ENCODE assay signal across 9 mouse cellular contexts in genomic region chr5:110416825-110417401, GRCm38 (mm10). TPM values are rescaled to one million over a fixed set of nuclear protein-coding genes. Genes with fewer than 3 reads are reported as not detected.
DNase-seq lines count a peak whose midpoint lies in the region; ATAC-seq and TF ChIP-seq lines count a peak whose summit lies in the region.
"Had no signal": no experiment of that assay in that cellular context is flagged by ENCODE, and none has a peak within 500 bp of the region (broad histone marks: within the 10 kb centered on the region; RNA-seq: fewer than 3 reads in every experiment).

No protein-coding gene starts in this region.

- H3K27ac ChIP-seq in embryonic facial prominence, embryonic 10.5 days (replicated peaks), result peak overlapping the region; percentile 77
- H3K27ac ChIP-seq in hindbrain, postnatal 0 days, result peak overlapping the region; percentile 37
- H3K27ac ChIP-seq in neural tube, embryonic 13.5 days (replicated peaks), result peak overlapping the region; percentile 89
- H3K27ac ChIP-seq: limb, embryonic 13.5 days had no signal

- H3K9ac ChIP-seq in hindbrain, postnatal 0 days (replicated peaks; ENCODE audit: low read length), result no peak overlapping the region
- H3K9ac ChIP-seq in neural tube, embryonic 13.5 days, result 0 out of 2 replicates have a peak overlapping the region, but pooled peaks have one; percentile 22
- H3K9ac ChIP-seq: limb, embryonic 13.5 days had no signal

- no peaks in the 10 kb centered on the region; the same call in 1 of the 2 replicates for H3K27me3 ChIP-seq in embryonic facial prominence, embryonic 10.5 days (replicated peaks; ENCODE audit: low read depth, poor library complexity, severe bottlenecking)
- no peaks in the 10 kb centered on the region for H3K27me3 ChIP-seq in hindbrain, postnatal 0 days (ENCODE audit: insufficient read depth, low read length)
- H3K27me3 ChIP-seq in neural tube, embryonic 13.5 days, result peaks cover 15% of the 10 kb centered on the region
- H3K27me3 ChIP-seq: limb, embryonic 13.5 days had no signal

- peak; percentile 75 for ATAC-seq in hindbrain, postnatal 0 days
- ATAC-seq in neural tube, embryonic 13.5 days (ENCODE audit: low read depth), result peak; percentile 84

- peaks cover 40% of the 10 kb centered on the region for H3K4me1 ChIP-seq in embryonic facial prominence, embryonic 10.5 days
- peaks cover 27% of the 10 kb centered on the region; the same call in 1 of the 2 replicates for H3K4me1 ChIP-seq in hindbrain, postnatal 0 days (ENCODE audit: insufficient read depth, low read length)
- H3K4me1 ChIP-seq in neural tube, embryonic 13.5 days (replicated peaks), result peaks cover 56% of the 10 kb centered on the region

- TF ChIP-seq CTCF in hindbrain, postnatal 0 days (IDR thresholded peaks at IDR 0.05; ENCODE audit: low read depth), result no peak; the same call in 1 of the 2 replicates

- no peak overlapping the region for H3K4me2 ChIP-seq in hindbrain, postnatal 0 days (ENCODE audit: low read depth, low read length)
- H3K4me2 ChIP-seq in neural tube, embryonic 13.5 days, result peak overlapping the region; percentile 11; the same call in 1 of the 2 replicates
- H3K4me2 ChIP-seq: limb, embryonic 13.5 days had no signal

- H3K9me3 ChIP-seq in embryonic facial prominence, embryonic 10.5 days, result no peaks in the 10 kb centered on the region
- no peaks in the 10 kb centered on the region for H3K9me3 ChIP-seq in hindbrain, postnatal 0 days (ENCODE audit: low read length)
- H3K9me3 ChIP-seq in neural tube, embryonic 13.5 days, result no peaks in the 10 kb centered on the region
- H3K9me3 ChIP-seq: limb, embryonic 13.5 days had no signal

- DNase-seq in 3134 (ENCODE audit: extremely low read depth, insufficient read length, low spot score) (peak; percentile 28), ZHBTc4 (ENCODE audit: low read depth, low spot score) (peak; percentile 57)
- DNase-seq in embryonic facial prominence, embryonic 10.5 days (ENCODE audit: low spot score), result peak; percentile 67
- DNase-seq in hindbrain, postnatal 0 days (ENCODE audit: low spot score), result peak; percentile 79
- no peak for DNase-seq in urinary bladder, postnatal 36 days (ENCODE audit: low spot score in 2 of 2)
- no peak for DNase-seq in T-cell, adult 2 months (ENCODE audit: low spot score)
- no peak for DNase-seq in testis, postnatal 10 days (ENCODE audit: low spot score)

- no peak overlapping the region for H3K4me3 ChIP-seq in embryonic facial prominence, embryonic 10.5 days
- H3K4me3 ChIP-seq in hindbrain, postnatal 0 days (ENCODE audit: low read length), result no peak overlapping the region
- H3K4me3 ChIP-seq in neural tube, embryonic 13.5 days, result no peak overlapping the region
- H3K4me3 ChIP-seq: limb, embryonic 13.5 days had no signal

- peaks cover 14% of the 10 kb centered on the region for H3K36me3 ChIP-seq in embryonic facial prominence, embryonic 10.5 days (replicated peaks)
- H3K36me3 ChIP-seq in hindbrain, postnatal 0 days (ENCODE audit: insufficient read depth, low read length), result no peaks in the 10 kb centered on the region
- H3K36me3 ChIP-seq in neural tube, embryonic 13.5 days, result no peaks in the 10 kb centered on the region
- H3K36me3 ChIP-seq: limb, embryonic 13.5 days had no signal

- 7% methylated on average over 7 of the region's 7 CpGs for WGBS in embryonic facial prominence, embryonic 10.5 days
- 8% methylated on average over 7 of the region's 7 CpGs for WGBS in hindbrain, postnatal 0 days
- 2% methylated on average over 7 of the region's 7 CpGs for WGBS in neural tube, embryonic 13.5 days

RNA-seq across cellular contexts. Expression of gene Fbrsl1, which starts 31.4 kb away (rescaled TPM):
- polyA plus RNA-seq in embryonic facial prominence, embryonic 10.5 days (2016; fragmentation: Nextera tagmentation; extraction: Ambion mirVana), result 21.5 and 23.5 TPM in 2 replicates
- 38.0 and 41.1 TPM in 2 replicates for total RNA-seq in hindbrain, postnatal 0 days (2014; rRNA removed)
- polyA plus RNA-seq in hindbrain, postnatal 0 days (2015; fragmentation: Nextera tagmentation; extraction: Ambion mirVana), result 15.4 and 18.8 TPM in 2 replicates
- 25.5 and 29.0 TPM in 2 replicates for polyA plus RNA-seq in neural tube, embryonic 13.5 days (2015; fragmentation: Nextera tagmentation; extraction: Ambion mirVana)

Comparison
In these comparisons a context has a peak if more than half of its experiments do, and no peak if none do; other contexts are left out.
1. DNase-seq: peak in 3134 (single experiment), ZHBTc4 (single experiment), embryonic facial prominence, embryonic 10.5 days (single experiment) and hindbrain, postnatal 0 days (single experiment); none in urinary bladder, postnatal 36 days (0 of 2), T-cell, adult 2 months (single experiment) and testis, postnatal 10 days (single experiment).
2. H3K27ac ChIP-seq: peak in every context shown above with its lines; median percentile 89 in neural tube, embryonic 13.5 days; 77 in embryonic facial prominence, embryonic 10.5 days; 37 in hindbrain, postnatal 0 days.